Mouse (Mus musculus) lung, adult 2 months (tissue): Measurements from ENCODE around the gene Iqcg.

Experiments
- CTCF ChIP-seq: fragments of 200-500 bp; IDR thresholded peaks from 2 replicates; pipeline ENCODE4 v1.5.1; 2011; ENCODE audit warnings: mild to moderate bottlenecking, low read length, control low read depth; ENCODE audit not compliant: insufficient read depth
- POLR2A ChIP-seq: fragments of 200-500 bp; IDR thresholded peaks from 2 replicates; pipeline ENCODE4 v1.6.1; 2011; ENCODE audit warnings: low read depth, mild to moderate bottlenecking, control low read depth, low read length, borderline replicate concordance; ENCODE audit errors: extremely low read depth

- TF ChIP-seq CTCF: no peak
- no peak for TF ChIP-seq POLR2A
Observed at GRCm38 (mm10) chr16:32984631-32985030, 71.4 kb downstream of the Iqcg start.
